Comparison of ENCODE assay signal across 19 mouse cellular contexts in genomic region chr15:7082901-7083300, GRCm38 (mm10). TPM values are rescaled to one million over a fixed set of nuclear protein-coding genes. Genes with fewer than 3 reads are reported as not detected.
A peak's percentile ranks its signal among the peaks of the same experiment; 100 is the strongest.
DNase-seq lines count a peak whose midpoint lies in the region; ATAC-seq lines count a peak whose summit lies in the region.
"Had no signal": no experiment of that assay in that cellular context is flagged by ENCODE, and none has a peak within 500 bp of the region (broad histone marks: within the 10 kb centered on the region; RNA-seq: fewer than 3 reads in every experiment).

No protein-coding gene starts in this region.

- ATAC-seq in midbrain, embryonic 11.5 days (ENCODE audit: low FRiP score), result no peak
- ATAC-seq: activated CD4-positive, CD25-positive, alpha-beta regulatory T cell, adult 4 months; CD4-positive, CD25-positive, alpha-beta regulatory T cell, adult 4 months; Patski had no signal

- DNase-seq in heart, adult 11 months, result peak; percentile 85
- DNase-seq in heart, postnatal 25 days (ENCODE audit: low spot score), result no peak
- peak; percentile 81 for DNase-seq in midbrain, embryonic 11.5 days (ENCODE audit: low spot score, missing footprints)
- no peak for DNase-seq in midbrain, embryonic 10.5 days (ENCODE audit: low spot score)
- DNase-seq: adrenal gland, adult 2 months; adrenal gland, adult 8-10 months; adrenal gland, postnatal 10 days; adrenal gland, postnatal 14 days; adrenal gland, postnatal 25 days; adrenal gland, postnatal 36 days; B cell, adult 2 months; cerebellum, adult 11 months; cerebellum, adult 11-12 months; cerebellum, adult 18-20 months had no signal

- peaks cover 16% of the 10 kb centered on the region for H3K27me3 ChIP-seq in midbrain, embryonic 11.5 days (ENCODE audit: control insufficient read depth, insufficient read depth, low read length)
- peaks cover 74% of the 10 kb centered on the region for H3K27me3 ChIP-seq in midbrain, embryonic 10.5 days (ENCODE audit: low read depth, poor library complexity, severe bottlenecking)
- H3K27me3 ChIP-seq: Patski had no signal

- H3K9me3 ChIP-seq in midbrain, embryonic 11.5 days (ENCODE audit: control insufficient read depth, low read length), result no peaks in the 10 kb centered on the region
- H3K9me3 ChIP-seq in midbrain, embryonic 10.5 days (replicated peaks), result 0 out of 2 replicates have a peak, but pooled peaks cover 4% of the 10 kb centered on the region
- H3K9me3 ChIP-seq: G1E had no signal

- intact Hi-C loops in heart, postnatal 25 days (cut with DNase I), result no loop called here

- H3K9ac ChIP-seq in midbrain, embryonic 11.5 days (ENCODE audit: low read length), result no peak overlapping the region

- H3K4me2 ChIP-seq in midbrain, embryonic 11.5 days, result no peak overlapping the region

- no peak overlapping the region for H3K27ac ChIP-seq in midbrain, embryonic 11.5 days (ENCODE audit: low read depth, low read length)
- no peak overlapping the region for H3K27ac ChIP-seq in midbrain, embryonic 10.5 days (replicated peaks)

- H3K4me3 ChIP-seq in midbrain, embryonic 11.5 days (ENCODE audit: low read depth, low read length), result no peak overlapping the region
- no peak overlapping the region for H3K4me3 ChIP-seq in midbrain, embryonic 10.5 days

- no peaks in the 10 kb centered on the region for H3K36me3 ChIP-seq in midbrain, embryonic 11.5 days (ENCODE audit: control insufficient read depth, insufficient read depth, low read length)
- H3K36me3 ChIP-seq in midbrain, embryonic 10.5 days, result no peaks in the 10 kb centered on the region
- H3K36me3 ChIP-seq: G1E had no signal

- WGBS in midbrain, embryonic 11.5 days, result 91% methylated on average over 3 of the region's 3 CpGs
- 90% methylated on average over 3 of the region's 3 CpGs for WGBS in midbrain, embryonic 10.5 days

- H3K4me1 ChIP-seq in midbrain, embryonic 11.5 days (ENCODE audit: control insufficient read depth, insufficient read depth, low read length), result peaks cover 5% of the 10 kb centered on the region
- peaks cover 33% of the 10 kb centered on the region for H3K4me1 ChIP-seq in midbrain, embryonic 10.5 days

RNA-seq across cellular contexts. Expression of gene Lifr, which starts 7.5 kb away (rescaled TPM):
- 10 to 100 TPM; 53.8 to 63.4 TPM for total RNA-seq in heart, postnatal 25 days (2021)
- polyA plus RNA-seq in midbrain, embryonic 11.5 days (2014; fragmentation: Nextera tagmentation; extraction: Ambion mirVana), result 16.5 and 17.5 TPM in 2 replicates
- polyA plus RNA-seq in midbrain, embryonic 10.5 days (2016; fragmentation: Nextera tagmentation; extraction: Ambion mirVana), result 10.0 and 10.1 TPM in 2 replicates
- total RNA-seq: MEL had no signal
- polyA plus RNA-seq: G1E had no signal

Comparison
In these comparisons a context has a peak if more than half of its experiments do, and no peak if none do; other contexts are left out.
1. DNase-seq: peak in heart, adult 11 months (single experiment) and midbrain, embryonic 11.5 days (single experiment); none in heart, postnatal 25 days (single experiment) and midbrain, embryonic 10.5 days (single experiment).